Mouse (Mus musculus) erythroblast, embryonic 14.5 days (primary cell): Measurements from ENCODE around the gene Avil.

Experiments
- GATA1 ChIP-seq: IDR thresholded peaks from 2 replicates; pipeline ENCODE4 v1.6.1; 2012; ENCODE audit warnings: low read length, inconsistent platforms, mixed read lengths
- TAL1 ChIP-seq: IDR thresholded peaks from 3 replicates; pipeline ENCODE4 v1.6.1; 2012; ENCODE audit warnings: low read length, inconsistent platforms, mixed read lengths

- TF ChIP-seq TAL1 (no peak), GATA1 (no peak)
These were observed 56.0 kb downstream of the Avil start for GRCm38 (mm10) chr10:127056490-127056889.
